17 mouse cellular contexts compared by ENCODE assay signal in the genomic region with DNA sequence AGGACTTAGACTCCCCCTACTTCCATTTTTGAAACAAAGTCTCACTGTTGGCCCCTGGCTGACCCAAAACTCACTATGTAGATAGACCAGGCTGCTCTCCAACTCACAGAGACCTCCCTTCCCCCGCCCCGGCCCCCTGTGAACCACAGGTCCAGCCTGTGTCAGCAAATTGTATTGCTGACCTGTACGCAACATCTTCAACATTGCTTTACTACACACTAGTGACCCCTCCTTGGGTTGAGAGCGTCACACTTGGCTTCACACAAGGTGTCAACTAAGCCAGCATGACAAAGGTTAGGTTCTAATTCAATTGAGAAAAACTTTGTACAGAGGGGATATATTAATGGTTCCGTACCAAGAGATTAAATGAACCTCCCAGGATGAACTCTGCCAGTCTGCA. TPM values are rescaled to one million over a fixed set of nuclear protein-coding genes. Genes with fewer than 3 reads are reported as not detected.
DNase-seq lines count a peak whose midpoint lies in the region; ATAC-seq and TF ChIP-seq lines count a peak whose summit lies in the region.
"Had no signal": no experiment of that assay in that cellular context is flagged by ENCODE, and none has a peak within 500 bp of the region (broad histone marks: within the 10 kb centered on the region; RNA-seq: fewer than 3 reads in every experiment).

No protein-coding gene starts in this region.

- no peaks in the 10 kb centered on the region for H3K4me1 ChIP-seq in cerebellum, adult 2 months (ENCODE audit: control insufficient read depth, insufficient read depth, low read length)
- peaks cover 5% of the 10 kb centered on the region; the same call in 1 of the 2 replicates for H3K4me1 ChIP-seq in kidney, embryonic 14.5 days (ENCODE audit: control insufficient read depth, insufficient read depth, low read length)
- peaks cover 45% of the 10 kb centered on the region for H3K4me1 ChIP-seq in G1E (ENCODE audit: insufficient read depth, low read depth, low read length)
- H3K4me1 ChIP-seq in limb, embryonic 14.5 days (ENCODE audit: control insufficient read depth, insufficient read depth, low read length) = peaks cover 6% of the 10 kb centered on the region; the same call in 1 of the 2 replicates

- TF ChIP-seq CTCF in cerebellum, adult 2 months (IDR thresholded peaks at IDR 0.05; ENCODE audit: borderline replicate concordance, insufficient read depth, low read depth, low read length) = no peak
- no peak for TF ChIP-seq CTCF in G1E (IDR thresholded peaks at IDR 0.05; ENCODE audit: low read depth, low read length)

- no peak overlapping the region for H3K9ac ChIP-seq in kidney, embryonic 14.5 days (ENCODE audit: low read depth, low read length)
- H3K9ac ChIP-seq in limb, embryonic 14.5 days (ENCODE audit: low read depth, low read length, severe bottlenecking) = no peak overlapping the region
- H3K9ac ChIP-seq: forebrain, embryonic 15.5 days; neural tube, embryonic 12.5 days had no signal

- no peaks in the 10 kb centered on the region for H3K27me3 ChIP-seq in cerebellum, adult 2 months (ENCODE audit: control insufficient read depth, insufficient read depth, low read length)
- H3K27me3 ChIP-seq in kidney, embryonic 14.5 days (ENCODE audit: control insufficient read depth, insufficient read depth, low read length) = no peaks in the 10 kb centered on the region
- H3K27me3 ChIP-seq in G1E (ENCODE audit: insufficient read depth, low read length) = peaks cover 10% of the 10 kb centered on the region
- H3K27me3 ChIP-seq in limb, embryonic 14.5 days (ENCODE audit: control insufficient read depth, insufficient read depth, low read length) = no peaks in the 10 kb centered on the region
- H3K27me3 ChIP-seq: forebrain, embryonic 15.5 days; midbrain, embryonic 12.5 days; neural tube, embryonic 12.5 days had no signal

- no peak overlapping the region for H3K27ac ChIP-seq in cerebellum, adult 2 months (ENCODE audit: insufficient read depth, low read length)
- no peak overlapping the region for H3K27ac ChIP-seq in kidney, embryonic 14.5 days (ENCODE audit: low read depth, low read length)
- no peak overlapping the region for H3K27ac ChIP-seq in limb, embryonic 14.5 days (replicated peaks; ENCODE audit: low read depth, low read length)
- H3K27ac ChIP-seq: forebrain, embryonic 15.5 days; midbrain, embryonic 12.5 days; neural tube, embryonic 12.5 days had no signal

- H3K4me3 ChIP-seq in cerebellum, adult 2 months (replicated peaks; ENCODE audit: insufficient read depth, low read depth, low read length) = no peak overlapping the region
- no peak overlapping the region; the same call in 1 of the 2 replicates for H3K4me3 ChIP-seq in kidney, embryonic 14.5 days (ENCODE audit: low read length)
- peak overlapping the region; percentile 97; the same call in 1 of the 2 replicates for H3K4me3 ChIP-seq in G1E (ENCODE audit: low read depth, low read length)
- no peak overlapping the region for H3K4me3 ChIP-seq in limb, embryonic 14.5 days (replicated peaks; ENCODE audit: low read length)

- no peaks in the 10 kb centered on the region for H3K36me3 ChIP-seq in kidney, embryonic 14.5 days (ENCODE audit: control insufficient read depth, insufficient read depth, low read length)
- peaks cover 3% of the 10 kb centered on the region for H3K36me3 ChIP-seq in G1E (replicated peaks)
- H3K36me3 ChIP-seq in limb, embryonic 14.5 days (ENCODE audit: control insufficient read depth, insufficient read depth, low read length) = no peaks in the 10 kb centered on the region
- H3K36me3 ChIP-seq: forebrain, embryonic 15.5 days; neural tube, embryonic 12.5 days had no signal

- no peak overlapping the region for H3K4me2 ChIP-seq in kidney, embryonic 14.5 days (replicated peaks; ENCODE audit: low read depth, low read length)
- peak overlapping the region; percentile 46; the same call in 1 of the 2 replicates for H3K4me2 ChIP-seq in limb, embryonic 14.5 days (replicated peaks; ENCODE audit: low read depth, low read length, severe bottlenecking)

- no peaks in the 10 kb centered on the region for H3K9me3 ChIP-seq in kidney, embryonic 14.5 days (ENCODE audit: control insufficient read depth, low read length)
- no peaks in the 10 kb centered on the region for H3K9me3 ChIP-seq in G1E (replicated peaks)
- no peaks in the 10 kb centered on the region for H3K9me3 ChIP-seq in limb, embryonic 14.5 days (ENCODE audit: control insufficient read depth, low read length)
- H3K9me3 ChIP-seq: forebrain, embryonic 15.5 days; midbrain, embryonic 12.5 days; neural tube, embryonic 12.5 days had no signal

- TF ChIP-seq POLR2A in cerebellum, adult 2 months (IDR thresholded peaks at IDR 0.05; ENCODE audit: borderline replicate concordance, insufficient read depth, low read length) = no peak
- no peak for TF ChIP-seq POLR2A in limb, embryonic 14.5 days (IDR thresholded peaks at IDR 0.05; ENCODE audit: borderline replicate concordance, extremely low read depth, insufficient read depth, insufficient read length)

- peak; percentile 15 for DNase-seq in cerebellum, adult 11-12 months
- DNase-seq in cerebellum, adult 2 months = no peak
- DNase-seq in kidney, adult 11 months = peak; percentile 42
- DNase-seq in G1E (ENCODE audit: low spot score) = no peak
- DNase-seq in limb, embryonic 14.5 days (ENCODE audit: low spot score) = no peak
- no peak for DNase-seq in adrenal gland, postnatal 25 days
- DNase-seq in right cerebral cortex, postnatal 36 days (ENCODE audit: low spot score in 2 of 2) = no peak
- DNase-seq: adrenal gland, postnatal 36 days; gastrocnemius, postnatal 25 days; heart, postnatal 4 days; lung, postnatal 10 days; right cerebral cortex, adult 18-20 months; thymus, adult 2 months had no signal

- 97% methylated on average over 5 of the region's 5 CpGs for WGBS in cerebellum, adult 2 months
- 93% methylated on average over 5 of the region's 5 CpGs for WGBS in kidney, embryonic 14.5 days
- 97% methylated on average over 5 of the region's 5 CpGs for WGBS in limb, embryonic 14.5 days

- ATAC-seq in kidney, embryonic 14.5 days (ENCODE audit: low FRiP score, low TSS enrichment) = no peak
- ATAC-seq in G1E (ENCODE audit: extremely low read depth, insufficient number of reproducible peaks, low FRiP score, poor library complexity, severe bottlenecking) = no peak
- no peak for ATAC-seq in limb, embryonic 14.5 days (ENCODE audit: low FRiP score, low read depth)
- ATAC-seq: forebrain, embryonic 15.5 days had no signal

RNA-seq across cellular contexts. Expression of a gene that starts 1.2 kb away (rescaled TPM):
- 74.1 and 78.5 TPM in 2 replicates for polyA plus RNA-seq in cerebellum, adult 2 months (2012; rRNA removed)
- polyA plus RNA-seq in kidney, embryonic 14.5 days (2014; fragmentation: Nextera tagmentation; extraction: Ambion mirVana) = 60.1 and 95.8 TPM in 2 replicates
- total RNA-seq in G1E (2014; fragmentation: Nextera tagmentation) (71.0 and 71.8 TPM in 2 replicates), G1E (2017) (15.5 and 22.7 TPM in 2 replicates)
- polyA plus RNA-seq in G1E (2012) = 10.8 and 12.7 TPM in 2 replicates
- 59.9 and 66.8 TPM in 2 replicates for polyA plus RNA-seq in limb, embryonic 14.5 days (2012; rRNA removed)
- 106 and 115 TPM in 2 replicates for polyA plus RNA-seq in limb, embryonic 14.5 days (2014; fragmentation: Nextera tagmentation; extraction: Ambion mirVana)
- total RNA-seq in adrenal gland, postnatal 25 days (2021) = 112 and 135 TPM in 2 replicates

RNA-seq across cellular contexts. Expression of a gene that starts 39.8 kb away (rescaled TPM):
- 20.3 and 21.8 TPM in 2 replicates for polyA plus RNA-seq in cerebellum, adult 2 months (2012; rRNA removed)
- polyA plus RNA-seq in kidney, embryonic 14.5 days (2014; fragmentation: Nextera tagmentation; extraction: Ambion mirVana) = 36.7 and 75.0 TPM in 2 replicates
- 58.1 and 72.0 TPM in 2 replicates for total RNA-seq in G1E (2014; fragmentation: Nextera tagmentation)
- 79.2 and 83.2 TPM in 2 replicates for total RNA-seq in G1E (2017)
- 4.0 and 4.9 TPM in 2 replicates for polyA plus RNA-seq in G1E (2012)
- 27.6 and 28.3 TPM in 2 replicates for polyA plus RNA-seq in limb, embryonic 14.5 days (2012; rRNA removed)
- 39.7 and 44.3 TPM in 2 replicates for polyA plus RNA-seq in limb, embryonic 14.5 days (2014; fragmentation: Nextera tagmentation; extraction: Ambion mirVana)
- total RNA-seq in adrenal gland, postnatal 25 days (2021) = 67.2 and 88.7 TPM in 2 replicates

Comparison
In these comparisons a context has a peak if more than half of its experiments do, and no peak if none do; other contexts are left out.
1. DNase-seq: peak in cerebellum, adult 11-12 months (single experiment) and kidney, adult 11 months (single experiment); none in cerebellum, adult 2 months (0 of 2), G1E (single experiment), limb, embryonic 14.5 days (single experiment), adrenal gland, postnatal 25 days (single experiment) and right cerebral cortex, postnatal 36 days (0 of 2).